Mouse (Mus musculus) ES-Bruce4 (cell line): ENCODE measurements around the gene Arhgap45.

ENCODE experiments used
- CTCF ChIP-seq: IDR thresholded peaks from one replicate; pipeline ENCODE4 v1.8.1; 2011; ENCODE audit warnings: low read depth, low read length
- POLR2A ChIP-seq: IDR thresholded peaks from one replicate; pipeline ENCODE4 v1.8.1; 2011; ENCODE audit warnings: low read length; ENCODE audit not compliant: insufficient read depth

DNA sequence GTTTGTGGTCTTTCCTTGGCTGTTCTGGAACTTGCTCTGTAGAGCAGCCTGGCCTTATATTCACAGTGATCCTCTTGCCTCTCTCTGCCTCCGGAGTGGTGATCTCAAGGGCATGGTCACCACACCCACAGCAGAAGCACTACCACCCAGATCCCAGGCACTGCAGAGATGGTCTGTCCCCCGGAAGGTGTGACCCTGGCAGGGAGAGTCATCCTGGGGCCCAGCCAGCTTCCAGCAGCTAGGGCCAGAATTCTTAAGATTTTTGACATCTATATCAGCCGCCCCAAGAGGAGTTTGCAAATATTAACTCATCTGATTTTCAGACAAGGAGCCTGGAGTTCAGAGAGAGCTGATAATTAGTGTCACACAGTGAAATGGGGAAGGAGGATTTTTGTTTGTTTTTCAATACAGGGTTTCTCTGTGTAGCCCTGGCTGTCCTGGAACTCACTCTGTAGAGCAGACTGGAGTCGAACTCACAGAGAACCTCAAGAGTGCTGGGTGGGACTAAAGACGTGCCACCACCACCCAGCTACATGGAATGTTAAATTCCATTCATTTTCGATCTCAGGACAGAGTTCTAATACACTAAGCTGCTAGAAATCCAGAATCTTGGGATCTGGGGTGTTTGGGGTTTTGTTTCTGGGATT lies 30.1 kb upstream of the Arhgap45 start:
- TF ChIP-seq POLR2A = no peak
- no peak for TF ChIP-seq CTCF
